Mouse (Mus musculus): Measurements from ENCODE around the gene Grhl3. TPM values are rescaled to one million over a fixed set of nuclear protein-coding genes. Genes with fewer than 3 reads are reported as not detected.

Gene Grhl3
- total RNA-seq, 2 experiments from 2014 or later, result not detected

- DNase-seq (ENCODE audit: low spot score in 2 of 2), result no peak
Measured at GRCm38 (mm10) chr4:135531771-135532613, 41.4 kb downstream of the Grhl3 start.

DNA sequence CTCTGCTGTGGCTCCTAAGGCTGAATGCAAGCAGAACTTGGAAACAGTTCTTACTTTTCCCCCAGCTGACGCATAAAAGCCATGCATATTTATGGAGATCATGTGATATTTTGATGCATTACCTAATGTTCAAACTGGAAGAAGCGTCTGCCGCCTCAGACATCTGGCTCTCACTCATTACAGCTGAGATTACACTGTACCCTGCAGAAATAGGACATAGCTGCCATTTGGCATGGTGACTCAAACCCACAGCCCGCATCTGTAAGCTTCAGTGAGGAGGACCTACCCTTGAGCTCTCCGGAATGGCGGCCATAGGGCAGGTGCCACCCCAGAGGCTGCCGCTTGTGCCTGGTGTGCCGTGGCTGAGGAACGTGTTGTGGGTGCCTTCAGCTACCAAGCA is 42.2 kb downstream of the Grhl3 start:
- no peak for DNase-seq (ENCODE audit: low spot score in 2 of 2)

- no peak for DNase-seq (ENCODE audit: low spot score in 2 of 2)
Measured at GRCm38 (mm10) chr4:135530270-135530669, 43.2 kb downstream of the Grhl3 start.

DNA sequence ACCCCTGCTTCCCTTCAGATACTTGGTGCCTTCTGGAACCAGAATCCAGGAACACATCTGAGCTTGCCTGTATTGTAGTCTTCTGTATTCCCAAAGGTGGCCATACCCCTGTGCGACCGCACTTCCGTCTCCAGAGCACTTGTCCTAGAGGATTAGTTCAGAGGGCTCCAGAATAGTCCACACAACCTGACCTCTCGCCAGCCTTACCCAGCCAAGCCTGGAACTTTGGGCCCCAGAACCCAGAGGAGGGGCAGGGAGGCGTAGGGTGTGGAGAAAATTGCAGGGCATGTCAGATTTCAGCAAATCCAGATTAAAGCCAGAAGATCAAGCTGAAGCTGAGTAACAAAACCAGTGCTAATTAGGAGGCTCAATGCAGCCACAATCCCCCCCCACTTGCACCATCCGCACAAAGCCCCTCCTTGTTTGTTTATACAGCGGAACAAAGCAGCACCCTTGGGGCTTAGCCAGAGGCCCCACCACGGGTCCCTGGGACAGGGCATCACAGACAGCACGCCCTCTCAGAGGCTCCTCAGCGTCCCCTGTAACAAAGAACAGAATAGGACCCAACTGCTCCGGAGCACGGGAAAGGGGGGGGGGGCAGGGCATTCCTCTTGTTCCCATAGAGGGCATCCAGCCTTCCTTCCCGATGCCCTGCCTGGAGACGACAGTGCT is 47.3 kb downstream of the Grhl3 start:
- DNase-seq (ENCODE audit: low spot score in 2 of 2), result no peak

DNA sequence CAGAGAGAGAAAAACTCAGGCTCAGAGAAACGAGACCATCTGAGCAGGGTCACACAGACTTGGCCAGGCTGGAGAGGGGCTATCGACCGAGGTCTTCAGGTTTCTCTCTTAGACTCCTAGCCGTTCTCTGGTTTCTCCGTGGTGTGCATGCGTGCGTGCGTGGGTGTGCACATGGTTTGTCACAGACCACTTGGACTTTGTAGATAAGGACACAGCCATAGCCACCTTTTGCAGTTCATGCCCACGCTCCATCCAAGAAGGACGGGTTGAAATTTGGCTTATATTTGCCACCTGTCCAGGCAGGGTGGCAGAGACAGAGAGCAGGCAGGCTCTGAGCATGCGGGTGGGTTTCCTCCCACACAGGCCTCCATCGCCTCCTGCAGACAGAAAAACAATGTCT is 48.4 kb downstream of the Grhl3 start:
- no peak for DNase-seq (ENCODE audit: low spot score in 2 of 2)

DNA sequence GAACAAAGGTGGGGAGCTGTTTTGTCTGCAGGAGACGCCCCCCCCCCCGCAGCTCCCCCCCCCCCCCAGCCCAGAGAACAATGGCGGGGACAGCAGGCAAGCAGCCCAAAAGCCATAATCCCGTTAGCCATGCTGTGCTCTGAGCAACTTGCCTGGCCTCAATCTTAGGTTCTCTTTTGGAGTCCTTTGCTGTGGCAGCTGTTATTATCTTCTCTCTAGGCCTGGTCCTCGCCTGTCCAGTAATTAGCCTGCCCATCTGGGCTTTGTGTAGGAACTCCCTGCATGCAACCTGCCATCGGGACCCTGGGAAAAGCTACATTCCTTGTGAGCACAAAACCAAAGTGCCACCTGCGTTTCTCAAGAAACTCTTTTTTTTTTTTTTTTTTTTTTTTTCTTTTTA is 49.5 kb downstream of the Grhl3 start:
- no peak for DNase-seq (ENCODE audit: low spot score in 2 of 2)

DNA sequence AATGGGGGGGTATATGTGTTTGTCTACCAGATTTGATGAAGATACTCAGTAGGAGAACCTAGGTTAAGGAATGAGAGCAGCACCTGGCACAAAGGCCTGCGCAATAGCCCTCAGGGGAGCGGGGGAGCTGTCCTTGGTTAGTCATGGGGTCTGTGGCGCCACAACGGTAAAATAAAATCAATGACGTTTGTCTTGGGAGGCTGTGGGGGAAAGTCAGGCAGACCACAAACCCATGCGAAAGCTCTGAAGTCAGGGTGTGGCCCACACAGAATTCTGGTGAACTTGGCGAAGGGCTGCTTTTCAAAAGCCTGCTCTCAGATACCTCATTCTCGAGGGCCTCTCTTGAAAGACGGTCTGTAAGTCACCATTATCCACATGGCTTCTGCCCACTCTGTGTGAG is 53.0 kb downstream of the Grhl3 start:
- DNase-seq (ENCODE audit: low spot score in 2 of 2), result no peak

DNA sequence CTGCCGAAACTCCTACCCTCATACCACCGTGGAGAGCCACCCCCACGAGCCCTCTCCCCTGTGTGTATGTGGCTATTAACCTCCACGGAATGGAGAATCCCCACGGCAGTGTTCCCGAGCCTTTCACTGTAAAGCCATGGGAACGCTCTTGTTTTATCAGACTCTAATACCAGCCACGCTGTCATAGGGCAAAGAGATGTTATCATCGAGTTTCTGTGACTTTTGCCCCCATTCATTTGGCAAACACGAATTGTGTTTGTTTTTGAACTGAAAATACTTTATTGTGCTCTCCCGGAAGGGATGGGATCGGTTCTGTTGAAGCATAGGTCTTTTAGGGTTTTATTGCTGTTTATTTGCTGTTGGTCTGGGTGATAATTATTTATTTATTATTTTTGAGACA is 55.3 kb downstream of the Grhl3 start:
- no peak for DNase-seq (ENCODE audit: low spot score in 2 of 2)

GRCm38 (mm10) chr4:135516351-135517316 is 56.8 kb downstream of the Grhl3 start:
- peak; percentile 59 to 67 for DNase-seq (ENCODE audit: low spot score in 2 of 2)

GRCm38 (mm10) chr4:135514925-135515324 is 58.5 kb downstream of the Grhl3 start:
- DNase-seq (ENCODE audit: low spot score in 2 of 2), result no peak

GRCm38 (mm10) chr4:135513865-135514264 is 59.6 kb downstream of the Grhl3 start:
- DNase-seq (ENCODE audit: low spot score in 2 of 2), result no peak

- DNase-seq (ENCODE audit: low spot score in 2 of 2), result peak in 1 of 2 experiments; percentile 14
Measured at GRCm38 (mm10) chr4:135509515-135509914, 63.9 kb downstream of the Grhl3 start.

DNA sequence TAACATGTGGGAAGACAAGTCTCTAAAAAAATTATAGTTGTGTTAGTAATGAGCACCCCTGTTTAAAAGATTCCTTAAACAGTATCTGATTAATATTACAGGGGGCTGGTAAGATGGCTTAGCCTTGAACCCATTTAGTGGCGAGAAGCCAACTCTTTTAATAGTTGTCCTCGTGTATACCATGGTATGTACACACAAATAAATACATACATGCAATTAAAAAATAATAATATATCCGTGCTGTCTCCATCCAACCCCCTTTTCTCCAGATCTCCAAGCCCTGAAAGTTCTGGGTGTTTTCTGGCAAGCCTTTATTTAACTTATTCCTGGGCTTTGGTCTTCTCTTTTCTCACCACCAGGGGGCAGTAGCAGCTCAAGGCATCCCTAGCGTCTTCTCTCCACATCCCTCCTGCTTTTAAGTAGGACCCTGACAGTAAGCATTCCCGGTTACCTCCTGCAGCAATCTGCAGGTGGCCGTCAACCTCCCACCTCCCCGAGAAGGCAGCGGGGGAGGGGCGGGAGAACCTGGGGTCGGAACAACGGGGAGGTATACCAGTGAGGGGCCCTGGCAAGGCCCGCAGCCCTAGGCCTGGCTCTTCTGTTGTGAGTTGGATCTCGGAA is 64.9 kb downstream of the Grhl3 start:
- peak; percentile 56 to 57 for DNase-seq (ENCODE audit: low spot score in 2 of 2)

DNA sequence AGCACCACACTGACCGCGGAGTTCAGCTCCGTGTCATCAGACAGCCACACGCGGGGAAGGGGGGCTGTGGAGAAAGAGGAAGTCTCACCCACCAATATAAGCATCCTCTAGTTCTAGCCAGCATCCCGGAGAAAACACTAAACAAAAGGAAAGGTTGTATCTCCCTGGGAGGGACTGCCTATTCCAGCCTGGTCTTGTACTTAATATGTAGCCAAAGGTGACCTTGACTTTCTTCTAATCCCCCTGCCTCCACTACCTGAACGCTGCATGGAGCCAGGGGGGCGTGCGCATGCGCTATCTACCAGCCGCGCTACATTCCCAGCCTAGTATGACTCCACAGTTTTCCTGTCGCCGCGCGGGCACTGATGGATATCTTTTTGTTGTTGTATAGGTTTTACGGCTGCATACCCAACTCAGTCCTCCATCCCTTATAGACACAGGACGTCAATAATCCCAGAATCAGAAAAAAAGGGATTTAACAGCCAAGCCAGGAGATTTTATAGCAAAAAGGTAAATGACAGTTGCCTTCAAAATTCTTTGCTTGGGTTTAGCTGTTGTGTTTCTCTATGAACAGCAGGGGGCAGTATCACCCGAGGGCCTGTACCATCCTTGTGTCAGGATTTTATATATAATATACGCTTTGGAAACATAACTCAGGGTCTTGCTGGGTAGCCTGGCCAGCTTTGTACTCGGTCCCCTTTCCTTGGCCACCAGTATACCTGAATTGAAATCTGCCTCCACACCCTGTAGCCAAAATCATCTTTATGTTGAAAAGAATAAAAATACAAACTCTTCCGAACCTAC is 65.7 kb downstream of the Grhl3 start:
- no peak for DNase-seq (ENCODE audit: low spot score in 2 of 2)

DNA sequence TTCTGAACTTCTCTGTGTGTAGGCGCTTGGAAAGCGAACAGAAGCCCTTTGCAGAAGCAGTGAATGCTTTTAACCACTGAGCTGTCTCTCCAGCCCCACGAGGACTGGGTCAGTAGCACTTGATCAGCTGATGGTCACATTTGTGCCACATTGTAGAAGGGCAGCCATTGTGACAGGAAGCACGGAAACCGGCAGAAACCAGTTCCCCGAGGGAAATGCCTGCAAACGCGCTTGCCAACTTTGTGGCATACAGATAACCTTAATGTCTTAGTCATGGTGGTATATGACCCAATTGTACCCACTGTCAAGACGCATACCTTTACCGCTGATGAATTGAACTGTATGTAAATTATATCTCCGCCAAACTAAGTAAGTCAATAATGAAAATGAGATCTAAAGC is 67.6 kb downstream of the Grhl3 start:
- DNase-seq (ENCODE audit: low spot score in 2 of 2), result no peak

DNA sequence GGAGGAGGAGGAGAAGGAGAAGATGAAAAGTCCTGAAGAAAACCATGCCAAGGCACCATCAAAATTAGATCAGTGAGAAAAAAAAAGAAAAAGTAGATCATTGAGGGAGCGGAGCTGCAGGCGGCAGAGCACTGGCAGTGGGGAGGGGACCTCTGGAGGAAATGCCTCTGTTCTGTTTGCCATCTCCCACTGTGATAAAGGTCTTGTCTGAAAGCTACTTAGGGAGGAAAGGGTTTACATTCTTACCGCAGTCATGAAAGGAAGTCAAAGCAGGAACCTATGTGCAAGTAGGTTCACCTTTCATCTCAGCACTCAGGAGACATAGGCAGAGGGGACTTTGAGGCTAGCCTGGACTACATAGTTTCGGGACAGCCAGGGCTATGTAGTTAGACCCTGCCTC is 71.8 kb downstream of the Grhl3 start:
- no peak for DNase-seq (ENCODE audit: low spot score in 2 of 2)

DNA sequence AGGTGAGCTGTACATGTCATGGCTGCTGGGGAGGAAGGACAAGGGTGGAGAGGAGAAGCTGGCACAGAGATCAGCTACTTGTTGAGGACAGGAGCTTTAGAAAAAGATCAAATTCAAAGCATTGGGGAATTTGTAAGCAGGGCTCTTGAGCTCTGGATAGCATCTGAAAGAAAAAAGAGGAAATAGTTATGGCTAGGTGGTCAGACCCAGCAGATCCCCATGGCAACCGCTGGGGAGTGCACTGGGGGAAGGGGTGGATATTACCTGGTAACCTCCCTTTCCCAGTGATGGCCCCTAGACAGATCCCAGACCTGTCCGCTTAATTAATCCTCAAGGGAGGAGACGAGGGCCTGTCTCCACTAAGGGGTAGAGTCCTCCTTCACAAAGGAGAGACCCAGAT is 73.6 kb downstream of the Grhl3 start:
- no peak for DNase-seq (ENCODE audit: low spot score in 2 of 2)

- no peak for DNase-seq (ENCODE audit: low spot score in 2 of 2)
Measured at GRCm38 (mm10) chr4:135498136-135498535, 75.3 kb downstream of the Grhl3 start.

GRCm38 (mm10) chr4:135495810-135496209 is 77.6 kb downstream of the Grhl3 start:
- peak; percentile 40 for DNase-seq (ENCODE audit: low spot score in 2 of 2)

DNA sequence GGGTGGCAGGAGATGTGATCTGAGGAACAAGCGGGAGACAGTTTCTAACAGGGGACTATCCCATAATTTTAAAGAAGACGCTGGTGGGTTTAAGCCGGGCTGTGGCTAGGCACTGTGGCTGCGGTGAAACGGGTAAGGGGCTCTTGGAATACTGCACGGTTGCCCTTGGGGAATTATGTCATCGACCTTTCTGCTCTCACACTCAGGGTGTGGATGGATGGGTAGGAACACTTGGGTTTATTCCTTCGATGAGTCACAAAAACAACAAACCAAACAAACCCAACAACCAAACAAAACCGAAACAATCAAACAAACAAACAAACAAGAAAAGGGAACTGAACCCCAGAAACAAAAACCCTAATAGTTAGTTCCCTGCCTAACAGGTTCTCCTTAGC is 78.0 kb downstream of the Grhl3 start:
- no peak for DNase-seq (ENCODE audit: low spot score in 2 of 2)
